Mouse (Mus musculus) midbrain, embryonic 11.5 days (tissue): Measurements from ENCODE around the gene Mroh7. TPM values are rescaled to one million over a fixed set of nuclear protein-coding genes. Genes with fewer than 3 reads are reported as not detected.
A peak's percentile ranks its signal among the peaks of the same experiment; 100 is the strongest.

Experiments
- ATAC-seq: fragments of 200-750 bp; cut with Nextera tagmentation; 2 replicates; pipeline ENCODE4 v1.8.0; 2017; ENCODE audit warnings: moderate TSS enrichment, moderate library complexity; ENCODE audit not compliant: low FRiP score
- DNase-seq: peaks from one replicate; pipeline ENCODE4 v3.0.0; 2015; ENCODE audit warnings: low spot score; ENCODE audit errors: missing footprints
- H3K27ac ChIP-seq: fragments of 300-500 bp; sonication (generic); 2 replicates; pipeline ENCODE4 v1.5.1; 2014; ENCODE audit warnings: low read depth, low read length
- H3K27me3 ChIP-seq: fragments of 300-500 bp; sonication (generic); 2 replicates; pipeline ENCODE4 v1.6.1; 2014; ENCODE audit warnings: mild to moderate bottlenecking, low read length, moderate library complexity, mixed read lengths; ENCODE audit not compliant: control insufficient read depth, insufficient read depth
- H3K36me3 ChIP-seq: fragments of 300-500 bp; sonication (generic); 2 replicates; pipeline ENCODE4 v1.6.1; 2014; ENCODE audit warnings: mild to moderate bottlenecking, low read length, moderate library complexity, mixed read lengths; ENCODE audit not compliant: control insufficient read depth, insufficient read depth
- H3K4me1 ChIP-seq: fragments of 300-500 bp; sonication (generic); 2 replicates; pipeline ENCODE4 v1.6.1; 2014; ENCODE audit warnings: low read length; ENCODE audit not compliant: control insufficient read depth, insufficient read depth
- H3K4me2 ChIP-seq: fragments of 300-500 bp; sonication (generic); 2 replicates; pipeline ENCODE4 v1.6.1; 2014; ENCODE audit warnings: mild to moderate bottlenecking, moderate library complexity
- H3K4me3 ChIP-seq: fragments of 300-500 bp; sonication (generic); 2 replicates; pipeline ENCODE4 v1.5.1; 2014; ENCODE audit warnings: low read depth, low read length
- H3K9ac ChIP-seq: fragments of 300-500 bp; sonication (generic); 2 replicates; pipeline ENCODE4 v1.6.1; 2014; ENCODE audit warnings: low read length
- H3K9me3 ChIP-seq: fragments of 300-500 bp; sonication (generic); 2 replicates; pipeline ENCODE4 v1.6.1; 2016; ENCODE audit warnings: low read length; ENCODE audit not compliant: control insufficient read depth
- WGBS: fragments of 180-500 bp; shearing (Covaris S2); extraction: QIAGEN DNeasy Blood & Tissue Kit; methylation state at CpG from one replicate; pipeline ENCODE4 v1.1.7; 2014; 5-methylcytosine and 5-hydroxymethylcytosine counted together
- polyA plus RNA-seq: library from polyadenylated mRNA; unstranded; fragments of >200 nt; fragmentation: Nextera tagmentation; extraction: Ambion mirVana; gene quantifications from 2 replicates; pipeline ENCODE4 v1.2.1, GENCODE M21; 2014

Gene Mroh7
- polyA plus RNA-seq, 1 experiment from 2014 or later, result 0.07 TPM

- no peak overlapping the region for H3K27ac ChIP-seq
- H3K36me3 ChIP-seq, result no peaks in the 10 kb centered on the region
- no peak overlapping the region for H3K4me3 ChIP-seq
Observed at GRCm38 (mm10) chr4:106707957-106708356, 22.8 kb downstream of the Mroh7 start.

GRCm38 (mm10) chr4:106705096-106705665, 25.5 kb downstream of the Mroh7 start:
- Histone ChIP-seq H3K9ac (peak overlapping the region; percentile 1), H3K4me3 (no peak overlapping the region), H3K36me3 (no peaks in the 10 kb centered on the region), H3K27ac (no peak overlapping the region), H3K4me1 (peaks cover 11% of the 10 kb centered on the region), H3K27me3 (no peaks in the 10 kb centered on the region), H3K9me3 (no peaks in the 10 kb centered on the region), H3K4me2 (no peak overlapping the region)
- ATAC-seq (peak; percentile 53; the same call in 1 of the 2 replicates), DNase-seq (peak; percentile 85)
- WGBS, result 29% methylated on average over 8 of the region's 8 CpGs

More at GRCm38 (mm10) chr4:106707957-106708356, 22.8 kb downstream of the Mroh7 start:
- 40% methylated on average over 5 of the region's 5 CpGs for WGBS
- no peaks in the 10 kb centered on the region for H3K27me3 ChIP-seq
- H3K4me2 ChIP-seq, result no peak overlapping the region
- H3K9me3 ChIP-seq, result no peaks in the 10 kb centered on the region
- peaks cover 11% of the 10 kb centered on the region for H3K4me1 ChIP-seq
- DNase-seq (no peak), ATAC-seq (peak; percentile 9; the same call in 1 of the 2 replicates)
- H3K9ac ChIP-seq, result no peak overlapping the region

- no peaks in the 10 kb centered on the region for H3K9me3 ChIP-seq
- H3K27me3 ChIP-seq, result no peaks in the 10 kb centered on the region
- H3K27ac ChIP-seq, result no peak overlapping the region; the same call in 1 of the 2 replicates
- no peak overlapping the region for H3K4me3 ChIP-seq
- H3K36me3 ChIP-seq, result no peaks in the 10 kb centered on the region
- no peak overlapping the region for H3K4me2 ChIP-seq
- no peak overlapping the region for H3K9ac ChIP-seq
- 73% methylated on average over 11 of the region's 11 CpGs for WGBS
- peaks cover 13% of the 10 kb centered on the region for H3K4me1 ChIP-seq
- no peak for DNase-seq
- no peak for ATAC-seq
Observed at GRCm38 (mm10) chr4:106704416-106704815, 26.3 kb downstream of the Mroh7 start.

GRCm38 (mm10) chr4:106703956-106704355, 26.8 kb downstream of the Mroh7 start:
- Histone ChIP-seq H3K27me3 (no peaks in the 10 kb centered on the region), H3K4me2 (no peak overlapping the region), H3K9ac (no peak overlapping the region), H3K36me3 (no peaks in the 10 kb centered on the region), H3K4me3 (no peak overlapping the region), H3K9me3 (no peaks in the 10 kb centered on the region), H3K4me1 (peaks cover 13% of the 10 kb centered on the region), H3K27ac (no peak overlapping the region)
- no peak for ATAC-seq
- no peak for DNase-seq
- 87% methylated on average over 10 of the region's 10 CpGs for WGBS

- Histone ChIP-seq H3K27ac (no peak overlapping the region), H3K9ac (no peak overlapping the region), H3K27me3 (no peaks in the 10 kb centered on the region), H3K4me3 (no peak overlapping the region), H3K36me3 (no peaks in the 10 kb centered on the region), H3K4me2 (no peak overlapping the region), H3K9me3 (no peaks in the 10 kb centered on the region), H3K4me1 (peaks cover 12% of the 10 kb centered on the region)
- DNase-seq (no peak), ATAC-seq (no peak)
- WGBS, result 63% methylated on average over 4 of the region's 4 CpGs
Observed at GRCm38 (mm10) chr4:106700798-106701197, 29.9 kb downstream of the Mroh7 start.

GRCm38 (mm10) chr4:106699989-106700388, 30.7 kb downstream of the Mroh7 start:
- no peaks in the 10 kb centered on the region for H3K36me3 ChIP-seq
- 26% methylated on average over 9 of the region's 9 CpGs for WGBS
- H3K4me3 ChIP-seq, result no peak overlapping the region
- H3K9me3 ChIP-seq, result no peaks in the 10 kb centered on the region
- no peak overlapping the region for H3K4me2 ChIP-seq
- H3K9ac ChIP-seq, result no peak overlapping the region
- H3K27ac ChIP-seq, result no peak overlapping the region
- peaks cover 4% of the 10 kb centered on the region for H3K4me1 ChIP-seq
- ATAC-seq, result peak; percentile 71
- H3K27me3 ChIP-seq, result no peaks in the 10 kb centered on the region
- peak; percentile 87 for DNase-seq

- 82% methylated on average over 15 of the region's 15 CpGs for WGBS
- Histone ChIP-seq H3K9me3 (no peaks in the 10 kb centered on the region), H3K27ac (no peak overlapping the region), H3K36me3 (no peaks in the 10 kb centered on the region), H3K4me2 (no peak overlapping the region), H3K4me1 (no peaks in the 10 kb centered on the region), H3K27me3 (no peaks in the 10 kb centered on the region), H3K4me3 (no peak overlapping the region), H3K9ac (no peak overlapping the region)
- no peak for DNase-seq
- no peak for ATAC-seq
Observed at GRCm38 (mm10) chr4:106693841-106694430, 36.8 kb downstream of the Mroh7 start.

GRCm38 (mm10) chr4:106688636-106689296, 42.0 kb downstream of the Mroh7 start:
- H3K9me3 ChIP-seq, result no peaks in the 10 kb centered on the region
- no peaks in the 10 kb centered on the region for H3K4me1 ChIP-seq
- no peak overlapping the region for H3K9ac ChIP-seq
- no peak overlapping the region for H3K27ac ChIP-seq
- ATAC-seq (no peak), DNase-seq (no peak)
- H3K27me3 ChIP-seq, result no peaks in the 10 kb centered on the region
- H3K4me3 ChIP-seq, result no peak overlapping the region
- no peaks in the 10 kb centered on the region for H3K36me3 ChIP-seq
- no peak overlapping the region for H3K4me2 ChIP-seq
- whole genome bisulfite sequencing, result 57% methylated on average over 3 of the region's 3 CpGs

GRCm38 (mm10) chr4:106680955-106681354, 49.8 kb downstream of the Mroh7 start:
- DNase-seq (no peak), ATAC-seq (no peak)
- Histone ChIP-seq H3K27ac (no peak overlapping the region), H3K27me3 (no peaks in the 10 kb centered on the region), H3K9me3 (no peaks in the 10 kb centered on the region), H3K4me3 (no peak overlapping the region), H3K4me2 (no peak overlapping the region), H3K9ac (no peak overlapping the region), H3K36me3 (no peaks in the 10 kb centered on the region; the same call in 1 of the 2 replicates), H3K4me1 (peaks cover 5% of the 10 kb centered on the region)
- WGBS, result 67% methylated on average over 2 of the region's 2 CpGs
